Mouse (Mus musculus) intestine, embryonic 15.5 days (tissue): Measurements from ENCODE around the gene Zfp775. TPM values are rescaled to one million over a fixed set of nuclear protein-coding genes. Genes with fewer than 3 reads are reported as not detected.

ENCODE experiments used
- ATAC-seq: fragments of 200-750 bp; cut with Nextera tagmentation; 2 replicates; pipeline ENCODE4 v1.8.0; 2017; ENCODE audit warnings: moderate TSS enrichment, moderate library complexity
- H3K27ac ChIP-seq: fragments of 300-500 bp; sonication (generic); 2 replicates; pipeline ENCODE4 v1.5.1; 2015; ENCODE audit warnings: mild to moderate bottlenecking, inconsistent platforms
- H3K27me3 ChIP-seq: fragments of 300-500 bp; sonication (generic); replicated peaks from 2 replicates; pipeline ENCODE4 v1.6.1; 2015; ENCODE audit warnings: inconsistent platforms
- H3K36me3 ChIP-seq: fragments of 300-500 bp; sonication (generic); 2 replicates; pipeline ENCODE4 v1.6.1; 2015; ENCODE audit warnings: inconsistent platforms
- H3K4me1 ChIP-seq: fragments of 300-500 bp; sonication (generic); replicated peaks from 2 replicates; pipeline ENCODE4 v1.6.1; 2015; ENCODE audit warnings: inconsistent platforms
- H3K4me2 ChIP-seq: fragments of 300-500 bp; sonication (generic); replicated peaks from 2 replicates; pipeline ENCODE4 v1.6.1; 2015; ENCODE audit warnings: mild to moderate bottlenecking, inconsistent platforms
- H3K4me3 ChIP-seq: fragments of 300-500 bp; sonication (generic); replicated peaks from 2 replicates; pipeline ENCODE4 v1.5.1; 2015; ENCODE audit warnings: inconsistent platforms
- H3K9ac ChIP-seq: fragments of 300-500 bp; sonication (generic); 2 replicates; pipeline ENCODE4 v1.6.1; 2015; ENCODE audit warnings: inconsistent platforms
- H3K9me3 ChIP-seq: fragments of 300-500 bp; sonication (generic); 2 replicates; pipeline ENCODE4 v1.6.1; 2016; ENCODE audit warnings: inconsistent platforms
- WGBS: fragments of 180-500 bp; shearing (Covaris S2); methylation state at CpG from one replicate; pipeline ENCODE4 v1.1.7; 2015; 5-methylcytosine and 5-hydroxymethylcytosine counted together
- polyA plus RNA-seq: library from polyadenylated mRNA; unstranded; fragments of >200 nt; fragmentation: Nextera tagmentation; extraction: Ambion mirVana; gene quantifications from 2 replicates; pipeline ENCODE4 v1.2.1, GENCODE M21; 2015

The Zfp775 gene
- polyA plus RNA-seq, 1 experiment from 2014 or later, result 5.1 TPM

DNA sequence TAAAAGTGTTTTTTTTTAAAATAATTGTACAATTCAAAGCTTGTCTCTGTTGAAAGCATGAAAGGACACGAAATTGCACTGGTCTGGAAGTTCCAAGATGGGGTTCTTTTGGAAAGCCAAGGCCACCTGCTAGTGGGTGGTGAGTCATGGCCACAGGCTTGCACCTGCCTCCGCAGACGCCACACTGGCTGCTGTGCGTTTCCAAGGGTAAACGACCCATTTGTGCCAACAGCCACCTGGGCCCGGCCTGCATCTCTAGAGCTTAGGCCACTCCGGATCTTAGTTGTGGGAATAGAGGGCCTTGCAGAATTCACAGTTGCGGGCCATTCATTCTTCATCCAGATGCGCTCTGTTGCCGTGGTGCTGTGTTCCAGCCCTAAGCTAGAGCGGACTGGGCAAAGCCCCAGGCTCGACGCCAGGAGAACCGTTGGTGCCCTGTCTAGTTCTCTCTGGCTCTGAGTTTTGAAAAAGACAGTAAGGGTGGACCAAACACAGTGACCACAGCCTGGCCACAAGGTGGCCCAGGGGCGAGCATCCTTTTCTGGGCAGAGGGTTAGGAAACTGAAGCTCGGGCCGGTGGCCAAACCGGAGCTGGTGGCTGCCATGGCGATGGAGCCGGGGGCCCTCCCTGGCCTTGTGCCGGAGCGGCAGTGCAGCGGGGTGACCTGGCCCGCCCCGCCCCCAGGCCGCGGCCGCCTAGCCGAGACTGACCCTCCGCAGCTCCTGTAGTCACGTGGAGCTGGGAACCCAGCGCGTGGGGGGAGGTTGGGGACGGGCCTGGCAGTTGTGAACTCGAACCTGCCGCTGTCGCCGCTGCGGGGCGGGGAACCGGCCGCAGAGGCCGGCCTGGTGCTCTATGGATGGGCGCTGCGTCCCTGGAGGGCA is 8.5 kb upstream of the Zfp775 start, which contains the start of the genes Repin1 and Gm44965:
TSS of gene Repin1 (plus strand) at position 726 of the 885 bp plus-strand sequence.
TSS of gene Gm44965 (plus strand) at position 784 of the 885 bp plus-strand sequence.
- no peaks in the 10 kb centered on the region for H3K27me3 ChIP-seq
- H3K4me1 ChIP-seq, result peaks cover 12% of the 10 kb centered on the region
- peaks cover 16% of the 10 kb centered on the region for H3K9me3 ChIP-seq
- peak within 1 kb of the TSS; percentile 88 for H3K9ac ChIP-seq
- H3K36me3 ChIP-seq, result peaks cover 32% of the 10 kb centered on the region
- H3K4me2 ChIP-seq, result peak within 1 kb of the TSS; percentile 89
- H3K27ac ChIP-seq, result peak within 1 kb of the TSS; percentile 86
- peak; percentile 94 for ATAC-seq
- peak within 1 kb of the TSS; percentile 91 for H3K4me3 ChIP-seq
- 6% methylated on average over 45 of the region's 45 CpGs for WGBS

DNA sequence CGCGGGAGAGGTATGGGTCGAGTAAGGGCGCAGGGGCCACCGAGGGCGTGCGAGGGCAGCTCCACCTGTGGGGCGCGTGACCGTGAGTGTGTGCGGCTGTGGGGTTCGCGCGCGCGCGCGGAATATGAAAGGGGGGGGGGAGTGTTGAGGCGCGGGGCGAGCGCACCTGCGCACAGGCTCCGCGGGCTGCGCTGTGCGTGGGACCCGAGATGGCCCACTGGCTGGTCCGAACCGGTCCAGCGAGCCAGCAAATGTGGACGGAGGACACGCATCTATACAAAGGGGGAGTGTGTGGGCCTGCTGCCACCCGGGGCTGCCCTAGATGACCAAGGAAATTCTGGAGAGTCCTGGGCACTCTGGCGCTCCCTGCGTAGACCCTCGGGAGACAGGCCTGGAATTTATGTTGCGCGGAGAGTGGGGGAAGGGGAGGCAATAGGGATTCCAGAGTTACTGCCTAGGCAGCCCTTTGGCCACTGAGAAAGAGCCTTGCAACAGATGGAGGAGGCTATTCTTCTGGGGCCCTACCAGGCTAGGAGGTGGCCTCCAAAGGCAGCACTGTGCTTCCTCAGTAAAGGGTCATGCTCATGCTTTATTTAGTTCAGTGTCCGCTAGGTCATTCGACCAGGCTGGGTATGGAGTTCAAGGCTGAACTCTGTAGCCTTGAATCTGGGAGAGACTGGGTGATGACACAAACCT is 7.7 kb upstream of the Zfp775 start:
- Histone ChIP-seq H3K27ac (peak overlapping the region; percentile 86), H3K9ac (peak overlapping the region; percentile 88), H3K36me3 (peaks cover 39% of the 10 kb centered on the region), H3K4me3 (peak overlapping the region; percentile 91), H3K27me3 (no peaks in the 10 kb centered on the region), H3K9me3 (peaks cover 16% of the 10 kb centered on the region), H3K4me1 (peaks cover 10% of the 10 kb centered on the region), H3K4me2 (peak overlapping the region; percentile 89)
- peak; percentile 69 for ATAC-seq
- WGBS, result 2% methylated on average over 37 of the region's 41 CpGs

DNA sequence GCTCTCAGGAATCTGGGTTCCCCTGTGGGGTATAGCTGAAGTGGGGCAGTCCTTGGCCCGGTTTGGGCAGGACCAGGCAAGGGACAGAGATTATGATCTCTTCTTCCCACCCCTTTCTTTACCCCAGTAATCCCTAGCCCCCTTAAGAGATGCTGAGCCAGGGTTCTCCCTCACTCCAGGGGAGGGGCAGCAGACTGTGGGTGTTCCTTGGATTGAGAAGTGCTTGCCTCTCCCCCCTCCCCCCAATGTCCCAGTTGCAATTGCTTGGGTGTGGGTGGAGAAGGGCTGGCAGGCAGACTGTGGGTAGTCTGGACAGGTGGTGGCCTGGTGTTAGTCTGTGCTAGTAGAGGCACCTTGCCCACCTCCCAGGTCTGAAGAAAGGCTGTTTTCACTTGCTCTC is 6.6 kb upstream of the Zfp775 start:
- no peak overlapping the region for H3K9ac ChIP-seq
- ATAC-seq, result no peak
- WGBS, result 58% methylated on average over 1 of the region's 1 CpGs

DNA sequence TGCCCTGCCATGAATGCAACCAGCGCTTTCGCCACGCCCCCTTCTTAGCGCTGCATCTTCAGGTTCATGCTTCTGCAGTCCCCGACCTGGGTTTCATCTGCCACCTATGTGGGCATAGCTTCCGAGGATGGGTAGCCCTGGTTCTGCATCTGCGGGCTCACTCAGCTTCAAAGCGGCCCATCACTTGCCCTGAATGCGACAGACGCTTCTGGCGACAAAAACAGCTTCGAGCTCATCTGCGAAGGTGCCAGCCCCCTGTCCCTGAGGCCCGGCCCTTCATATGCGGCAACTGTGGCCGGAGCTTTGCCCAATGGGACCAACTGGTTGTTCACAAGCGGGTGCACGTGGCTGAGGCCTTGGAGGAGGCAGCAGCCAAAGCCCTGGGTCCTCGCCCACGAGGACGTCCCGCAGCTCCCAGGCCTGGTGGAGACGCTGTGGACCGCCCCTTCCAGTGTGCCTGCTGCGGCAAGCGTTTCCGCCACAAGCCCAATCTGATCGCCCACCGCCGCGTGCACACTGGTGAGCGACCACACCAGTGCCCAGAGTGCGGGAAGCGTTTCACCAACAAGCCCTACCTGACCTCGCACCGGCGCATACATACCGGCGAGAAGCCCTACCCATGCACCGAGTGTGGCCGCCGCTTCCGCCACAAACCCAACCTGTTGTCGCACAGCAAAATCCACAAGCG is 5.2 kb upstream of the Zfp775 start:
- WGBS, result 96% methylated on average over 45 of the region's 45 CpGs
- H3K27me3 ChIP-seq, result no peaks in the 10 kb centered on the region
- no peak overlapping the region for H3K27ac ChIP-seq
- H3K9me3 ChIP-seq, result peaks cover 16% of the 10 kb centered on the region
- no peak for ATAC-seq
- H3K4me1 ChIP-seq, result peaks cover 12% of the 10 kb centered on the region
- no peak overlapping the region for H3K9ac ChIP-seq
- no peak overlapping the region for H3K4me2 ChIP-seq
- H3K36me3 ChIP-seq, result peaks cover 44% of the 10 kb centered on the region
- no peak overlapping the region for H3K4me3 ChIP-seq

More for the DNA sequence above, 6.6 kb upstream of the Zfp775 start:
- peak overlapping the region; percentile 91 for H3K4me3 ChIP-seq
- H3K9me3 ChIP-seq, result peaks cover 16% of the 10 kb centered on the region
- peaks cover 9% of the 10 kb centered on the region for H3K4me1 ChIP-seq
- no peaks in the 10 kb centered on the region for H3K27me3 ChIP-seq
- peaks cover 44% of the 10 kb centered on the region for H3K36me3 ChIP-seq
- no peak overlapping the region for H3K27ac ChIP-seq
- H3K4me2 ChIP-seq, result peak overlapping the region; percentile 89

DNA sequence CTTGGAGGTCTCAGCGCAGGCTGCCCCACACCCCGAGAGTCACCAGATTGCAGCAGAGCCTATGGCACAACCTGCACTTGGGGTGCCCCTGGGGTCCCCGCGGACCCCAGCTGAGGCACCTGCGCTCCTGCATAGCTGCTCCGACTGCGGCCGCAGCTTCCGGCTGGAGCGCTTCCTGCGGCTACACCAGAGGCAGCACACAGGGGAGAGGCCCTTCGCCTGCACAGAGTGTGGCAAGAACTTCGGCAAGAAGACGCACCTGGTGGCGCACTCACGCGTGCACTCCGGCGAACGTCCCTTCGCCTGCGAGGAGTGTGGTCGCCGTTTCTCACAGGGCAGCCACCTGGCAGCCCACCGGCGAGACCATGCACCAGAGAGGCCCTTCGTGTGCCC is 4.6 kb upstream of the Zfp775 start:
- no peaks in the 10 kb centered on the region for H3K27me3 ChIP-seq
- WGBS, result 98% methylated on average over 27 of the region's 27 CpGs
- ATAC-seq, result no peak
- no peak overlapping the region for H3K9ac ChIP-seq
- peaks cover 16% of the 10 kb centered on the region for H3K9me3 ChIP-seq
- peaks cover 12% of the 10 kb centered on the region for H3K4me1 ChIP-seq
- no peak overlapping the region for H3K4me2 ChIP-seq
- no peak overlapping the region for H3K4me3 ChIP-seq
- no peak overlapping the region for H3K27ac ChIP-seq
- peaks cover 44% of the 10 kb centered on the region for H3K36me3 ChIP-seq

DNA sequence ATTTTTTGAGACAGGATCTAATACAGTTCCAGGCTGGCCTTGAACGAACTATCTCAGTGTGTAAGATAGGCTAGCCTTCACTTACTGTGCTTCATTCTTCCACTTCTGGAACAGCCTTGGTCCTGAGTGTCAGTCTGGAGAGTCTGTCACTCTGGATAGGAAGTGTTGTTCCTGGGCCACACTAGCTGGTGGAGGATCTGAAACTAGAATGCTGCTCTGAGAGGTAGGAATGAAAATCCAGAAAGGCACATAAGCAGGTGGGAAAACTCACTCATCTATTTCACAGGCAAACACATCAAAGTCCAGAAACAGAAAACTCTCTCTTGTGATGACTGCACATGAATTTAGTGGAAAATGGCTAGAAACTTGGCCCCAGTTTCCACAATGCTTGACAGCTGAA is 1.3 kb upstream of the Zfp775 start:
- H3K4me3 ChIP-seq, result no peak overlapping the region
- H3K27ac ChIP-seq, result no peak overlapping the region
- peaks cover 16% of the 10 kb centered on the region for H3K9me3 ChIP-seq
- no peak overlapping the region for H3K4me2 ChIP-seq
- no peak for ATAC-seq
- WGBS, result 83% methylated on average over 1 of the region's 1 CpGs
- H3K36me3 ChIP-seq, result peaks cover 39% of the 10 kb centered on the region
- H3K27me3 ChIP-seq, result no peaks in the 10 kb centered on the region
- H3K9ac ChIP-seq, result no peak overlapping the region
- H3K4me1 ChIP-seq, result 0 out of 2 replicates have a peak, but pooled peaks cover 6% of the 10 kb centered on the region

DNA sequence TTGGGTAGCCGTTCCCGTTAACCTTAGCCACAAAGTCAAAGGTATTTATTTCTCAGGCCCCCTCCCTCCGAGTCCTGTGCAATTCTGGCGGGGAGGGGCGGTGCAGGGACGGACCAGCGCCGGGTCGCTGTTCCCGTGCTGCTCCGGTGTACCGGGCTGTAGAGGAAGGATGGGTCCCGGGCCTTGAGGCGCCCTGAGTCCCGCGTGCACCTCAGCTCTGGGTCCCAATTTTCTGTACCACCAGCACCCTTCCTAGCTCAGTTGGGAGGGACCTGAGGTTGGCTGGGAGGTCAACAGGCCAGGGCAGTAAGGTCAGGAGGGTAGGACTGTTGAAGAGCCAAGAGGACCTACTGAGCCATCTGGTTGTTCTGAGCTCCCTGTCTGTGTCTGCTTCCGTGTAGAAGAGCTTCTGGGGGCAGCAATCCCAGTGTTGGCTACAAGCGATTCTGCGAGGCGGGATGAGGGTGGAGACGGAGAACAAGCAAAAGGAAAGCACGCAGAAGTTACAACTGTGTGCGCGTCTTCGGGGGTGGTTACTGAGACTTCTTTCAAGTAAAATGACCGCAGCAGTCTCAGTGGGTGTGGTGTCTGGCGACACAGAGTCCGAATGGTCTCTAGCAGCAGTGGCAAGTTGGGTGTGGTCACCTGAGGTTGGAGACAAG is 348 bp downstream of the Zfp775 start:
- peaks cover 23% of the 10 kb centered on the region for H3K36me3 ChIP-seq
- 0 out of 2 replicates have a peak, but pooled peaks cover 6% of the 10 kb centered on the region for H3K4me1 ChIP-seq
- H3K9ac ChIP-seq, result peak overlapping the region; percentile 71
- H3K9me3 ChIP-seq, result peaks cover 4% of the 10 kb centered on the region
- H3K27me3 ChIP-seq, result no peaks in the 10 kb centered on the region
- under 1% methylated on average over 28 of the region's 28 CpGs for WGBS
- H3K4me3 ChIP-seq, result peak overlapping the region; percentile 67
- peak overlapping the region; percentile 74 for H3K27ac ChIP-seq
- peak; percentile 83 for ATAC-seq
- H3K4me2 ChIP-seq, result peak overlapping the region; percentile 91

DNA sequence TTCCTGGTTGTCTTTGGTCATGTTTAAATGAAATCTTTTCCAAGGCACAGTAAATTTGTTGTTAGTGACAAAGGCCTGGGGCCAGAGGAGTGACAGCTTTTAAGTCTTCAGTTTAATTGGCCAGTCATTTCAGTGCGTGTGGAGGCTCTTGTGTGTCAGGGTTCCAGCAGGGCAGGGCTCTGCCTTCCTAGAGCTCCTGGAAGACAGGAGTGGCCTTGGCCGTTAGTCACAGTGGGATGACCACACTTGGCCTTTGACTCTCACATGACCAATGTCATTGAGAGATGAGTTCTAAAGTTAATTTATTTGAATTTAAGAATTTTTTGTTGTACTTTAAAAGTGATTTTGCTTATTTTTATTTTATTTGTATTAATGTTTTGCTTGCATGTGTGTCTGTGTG is 6.3 kb downstream of the Zfp775 start:
- H3K36me3 ChIP-seq, result no peaks in the 10 kb centered on the region
- WGBS, result 74% methylated on average over 2 of the region's 2 CpGs
- ATAC-seq, result no peak
- no peak overlapping the region for H3K27ac ChIP-seq
- H3K4me1 ChIP-seq, result no peaks in the 10 kb centered on the region
- H3K4me3 ChIP-seq, result no peak overlapping the region
- H3K27me3 ChIP-seq, result no peaks in the 10 kb centered on the region
- H3K4me2 ChIP-seq, result no peak overlapping the region
- H3K9ac ChIP-seq, result no peak overlapping the region
- no peaks in the 10 kb centered on the region for H3K9me3 ChIP-seq

DNA sequence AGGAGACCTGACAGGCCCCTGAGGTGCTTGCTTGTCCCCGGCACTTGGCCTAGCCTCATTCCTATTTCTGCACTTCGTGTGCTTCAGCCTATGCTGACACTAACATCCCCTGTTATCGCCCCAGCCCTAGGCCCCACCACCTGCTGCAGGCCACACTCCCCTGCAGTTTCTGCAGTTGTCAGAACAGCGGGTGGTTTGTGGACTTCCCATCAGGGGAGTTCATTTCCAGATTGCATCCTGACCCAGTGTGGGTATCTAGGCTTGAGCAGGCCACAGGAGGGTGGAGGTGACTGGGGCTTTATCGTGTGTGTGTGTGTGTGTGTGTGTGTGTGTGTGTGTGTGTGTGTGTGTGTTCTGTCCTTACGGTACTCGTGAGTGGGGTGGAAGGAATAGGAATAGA is 7.6 kb downstream of the Zfp775 start:
- Histone ChIP-seq H3K27me3 (no peaks in the 10 kb centered on the region), H3K27ac (no peak overlapping the region), H3K9ac (no peak overlapping the region), H3K4me1 (no peaks in the 10 kb centered on the region), H3K36me3 (no peaks in the 10 kb centered on the region), H3K9me3 (no peaks in the 10 kb centered on the region), H3K4me2 (no peak overlapping the region), H3K4me3 (no peak overlapping the region)
- WGBS, result 71% methylated on average over 7 of the region's 7 CpGs
- no peak for ATAC-seq

DNA sequence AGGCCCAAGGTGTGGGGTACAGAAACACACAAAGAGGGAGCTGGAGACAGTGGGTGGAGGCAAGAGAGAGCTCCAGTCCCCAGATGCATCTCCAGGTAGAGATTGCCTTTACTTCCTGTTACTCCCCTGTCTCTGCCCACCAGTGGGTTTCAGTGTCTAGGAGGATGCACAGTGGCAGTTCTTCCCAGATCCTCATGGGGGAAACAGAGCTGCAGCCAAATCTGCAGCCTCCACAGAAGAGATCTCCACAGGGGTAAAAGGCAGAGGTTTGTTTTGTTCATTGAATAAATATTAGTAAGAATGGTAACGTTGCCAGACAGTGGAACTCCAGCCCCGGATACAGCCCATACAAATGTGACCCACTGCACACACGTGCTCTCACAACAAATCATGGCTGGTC is 8.8 kb downstream of the Zfp775 start:
- Histone ChIP-seq H3K27ac (0 out of 2 replicates have a peak overlapping the region, but pooled peaks have one; percentile 9), H3K9ac (no peak overlapping the region), H3K4me3 (no peak overlapping the region), H3K9me3 (no peaks in the 10 kb centered on the region), H3K4me1 (no peaks in the 10 kb centered on the region), H3K36me3 (no peaks in the 10 kb centered on the region), H3K27me3 (no peaks in the 10 kb centered on the region), H3K4me2 (no peak overlapping the region)
- ATAC-seq, result no peak
- 51% methylated on average over 3 of the region's 3 CpGs for WGBS

DNA sequence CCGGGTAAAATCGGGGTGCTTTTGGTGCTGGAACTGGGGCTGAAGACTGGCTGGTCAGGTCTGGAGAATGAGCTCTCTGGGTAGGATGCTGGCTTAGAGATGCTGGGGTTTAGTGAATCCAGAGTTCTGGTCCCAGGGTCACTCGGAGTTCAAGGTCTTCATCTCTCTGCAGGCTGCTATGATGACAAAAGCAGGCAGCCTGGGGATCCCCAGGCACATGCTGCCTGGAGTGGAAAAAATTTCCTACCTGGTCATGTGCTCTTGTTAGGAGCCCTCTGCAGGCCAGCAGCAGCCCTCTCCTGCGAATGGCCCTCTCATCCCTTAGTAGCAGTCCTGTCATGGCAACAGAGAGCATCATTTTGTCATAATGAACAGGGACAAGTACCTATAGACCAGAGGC is 11.6 kb downstream of the Zfp775 start:
- Histone ChIP-seq H3K36me3 (no peaks in the 10 kb centered on the region), H3K4me2 (no peak overlapping the region), H3K9ac (no peak overlapping the region), H3K27ac (no peak overlapping the region), H3K4me3 (no peak overlapping the region), H3K9me3 (no peaks in the 10 kb centered on the region), H3K4me1 (no peaks in the 10 kb centered on the region), H3K27me3 (no peaks in the 10 kb centered on the region)
- 89% methylated on average over 4 of the region's 4 CpGs for WGBS
- no peak for ATAC-seq
